Mouse (Mus musculus): ENCODE data around the gene Rnf145.
A peak's percentile ranks its signal among the peaks of the same experiment; 100 is the strongest.
"Not testable (repeated sequence)": the region's sequence is repeated elsewhere in the genome, so short reads cannot be mapped to it uniquely, and the experiment has no call there.

The Rnf145 gene

DNA sequence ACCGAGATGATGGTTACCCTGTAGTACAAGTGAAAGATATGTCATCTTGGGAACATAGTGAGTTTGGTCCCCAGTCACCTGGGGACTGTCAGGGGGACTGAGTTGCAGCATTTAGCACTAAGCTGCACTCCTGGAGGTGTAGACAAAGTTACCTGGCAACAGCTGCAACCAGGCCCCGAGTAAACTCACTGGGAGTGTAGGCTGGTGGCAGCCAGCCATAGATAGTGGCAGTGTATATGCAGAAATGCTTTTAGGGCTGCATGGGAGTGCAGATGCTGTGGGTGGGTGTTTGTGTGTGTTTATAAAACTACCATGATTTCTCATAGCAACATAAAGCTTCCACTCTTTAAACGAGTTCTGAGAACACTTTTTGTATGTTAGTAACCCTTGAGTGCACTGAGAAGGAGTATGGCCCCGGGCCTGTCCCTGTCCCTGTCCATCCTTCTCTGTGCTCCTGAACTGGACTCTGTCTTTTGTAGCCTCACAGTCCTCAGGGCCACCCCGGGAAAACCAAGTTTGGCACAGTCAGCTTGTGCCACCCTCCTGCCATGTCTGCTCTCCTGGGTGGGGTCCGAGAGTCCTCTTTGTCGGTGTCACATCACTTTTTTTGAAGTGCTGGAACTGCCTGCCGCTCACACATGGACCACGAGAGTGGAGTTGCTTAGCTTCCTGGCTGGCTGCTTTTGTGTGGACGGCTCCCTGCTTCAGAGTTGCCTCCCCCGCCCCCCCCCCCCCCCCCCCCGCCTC lies 43.8 kb downstream of the Rnf145 start:
- DNase-seq (ENCODE audit: low read depth, low spot score): no peak

DNA sequence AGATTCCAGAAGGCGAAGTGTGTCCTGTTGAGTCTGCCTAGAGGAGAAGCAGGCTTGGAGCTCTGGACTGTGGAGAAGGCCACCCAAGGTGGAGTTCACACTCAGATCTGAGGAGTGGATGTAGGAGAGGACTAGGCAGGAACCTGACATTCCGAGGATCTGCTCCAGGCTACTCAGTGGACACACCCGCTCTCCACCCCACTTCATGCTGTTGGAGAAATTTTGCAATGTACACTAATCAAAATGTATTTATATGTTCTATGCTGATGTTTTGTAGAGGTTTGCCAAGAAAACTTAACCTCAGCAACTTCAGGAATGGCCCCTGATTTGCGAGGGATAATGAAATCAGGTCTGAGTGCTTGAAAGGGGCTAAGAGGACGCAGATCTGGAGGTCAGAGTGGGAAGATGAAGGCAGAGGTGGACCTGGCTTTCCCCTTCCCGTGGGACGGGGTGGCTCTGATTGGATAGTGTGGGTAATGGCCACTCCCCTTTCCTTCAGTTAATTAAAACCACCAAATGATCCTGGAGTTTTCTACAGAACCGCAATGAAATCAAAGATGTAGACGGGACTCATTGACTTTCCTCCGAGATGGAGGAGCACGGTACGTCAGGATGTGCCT lies 45.6 kb downstream of the Rnf145 start:
- DNase-seq (ENCODE audit: low read depth, low spot score): no peak

DNA sequence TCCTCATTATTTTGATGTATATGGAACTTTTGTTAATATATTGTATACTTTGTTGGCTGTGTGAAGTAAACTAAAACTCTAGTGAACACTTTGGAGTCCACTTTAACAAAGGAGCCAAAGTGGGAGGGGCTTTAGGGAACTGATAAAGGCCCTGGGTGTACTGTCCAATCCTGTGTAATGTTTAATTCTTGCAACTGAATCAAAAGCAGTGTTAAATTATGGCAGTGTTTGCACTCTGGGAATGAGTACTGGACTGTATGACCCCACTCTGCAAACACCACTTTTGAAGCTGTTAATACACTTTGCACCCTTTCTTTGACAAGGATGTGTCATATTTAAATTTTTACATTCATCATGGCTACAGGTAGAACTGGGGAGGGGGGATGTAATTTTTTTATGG lies 46.2 kb downstream of the Rnf145 start:
- DNase-seq (ENCODE audit: low read depth, low spot score): no peak

DNA sequence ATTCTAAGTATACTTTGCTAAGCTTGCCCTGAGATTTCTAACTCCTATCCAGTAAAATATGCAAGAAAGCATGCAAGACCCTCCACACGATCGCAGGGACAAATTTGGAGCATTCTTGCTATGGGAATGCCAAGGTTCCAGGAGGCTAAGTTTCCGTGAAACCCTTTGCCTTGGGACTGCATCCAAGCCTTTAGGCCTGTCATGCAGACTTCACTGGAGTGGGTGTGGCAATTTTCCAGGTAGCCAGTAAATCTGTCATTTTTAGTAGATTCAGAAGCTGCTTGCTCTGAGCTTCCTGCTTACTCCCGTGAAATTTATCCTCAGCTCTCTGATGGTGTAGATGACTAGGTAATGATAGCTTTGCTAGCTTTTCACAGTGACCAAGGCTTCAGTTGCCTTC lies 51.6 kb downstream of the Rnf145 start:
- DNase-seq (ENCODE audit: low read depth, low spot score): not testable (repeated sequence)

DNA sequence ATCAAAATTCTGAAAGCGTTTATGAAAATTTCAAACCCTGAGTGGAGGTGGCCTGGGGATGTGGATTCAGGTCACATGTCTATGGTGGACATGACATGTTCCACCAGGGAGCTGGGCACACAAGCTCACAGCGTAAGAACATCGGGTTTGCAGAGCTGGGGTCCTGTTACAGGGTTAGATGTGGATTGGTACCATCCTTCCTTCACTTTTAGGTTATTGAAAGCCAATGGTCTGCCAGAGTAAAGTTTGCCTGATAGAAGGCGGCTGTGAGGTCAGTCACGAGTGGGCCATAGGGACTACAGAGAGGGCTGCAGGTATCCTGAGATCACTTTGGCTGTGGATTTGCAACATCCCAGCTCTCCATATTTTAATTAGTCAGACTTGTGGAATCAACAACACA lies 54.0 kb downstream of the Rnf145 start:
- no peak for DNase-seq (ENCODE audit: low read depth, low spot score)

DNA sequence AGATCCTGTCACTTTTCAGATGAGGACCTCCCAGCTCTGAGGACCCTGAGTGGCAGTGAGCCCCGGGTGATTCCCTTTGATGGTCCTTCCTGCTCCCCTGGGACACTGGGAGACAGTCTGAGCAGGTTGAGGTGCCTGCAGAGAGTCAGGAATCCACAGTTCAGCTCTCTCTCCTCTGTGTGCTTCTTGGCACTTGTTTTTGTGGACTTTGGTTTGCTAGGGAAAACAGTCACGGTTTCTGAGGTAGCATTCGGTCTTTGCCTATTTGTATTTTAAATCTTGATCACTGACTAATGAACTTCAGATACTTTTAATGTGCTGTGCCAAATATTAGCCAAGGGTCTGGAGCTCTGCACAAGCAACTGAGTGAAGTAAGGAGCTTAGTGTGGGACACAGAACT lies 54.6 kb downstream of the Rnf145 start:
- DNase-seq (ENCODE audit: low read depth, low spot score): no peak

DNA sequence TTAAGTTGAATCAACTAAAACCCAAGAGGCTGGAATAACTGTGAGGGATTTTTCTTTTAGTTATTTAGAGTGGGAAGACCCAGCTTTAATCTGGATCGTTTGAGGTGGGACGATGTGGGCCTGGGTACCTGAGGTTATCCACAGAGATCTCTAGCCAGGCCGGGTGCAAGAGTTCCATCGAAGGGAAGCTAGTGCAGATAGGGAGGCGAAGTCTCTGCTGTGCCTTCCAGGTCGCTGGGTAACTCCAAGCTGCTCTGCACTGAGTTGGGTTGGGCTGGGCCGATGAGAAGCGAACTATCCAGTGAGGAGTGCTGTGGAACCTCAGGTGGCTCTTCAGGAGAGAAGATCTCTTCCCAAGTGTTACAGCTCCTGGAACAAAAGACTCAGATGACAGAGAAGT lies 55.6 kb downstream of the Rnf145 start:
- no peak for DNase-seq (ENCODE audit: low read depth, low spot score)

DNA sequence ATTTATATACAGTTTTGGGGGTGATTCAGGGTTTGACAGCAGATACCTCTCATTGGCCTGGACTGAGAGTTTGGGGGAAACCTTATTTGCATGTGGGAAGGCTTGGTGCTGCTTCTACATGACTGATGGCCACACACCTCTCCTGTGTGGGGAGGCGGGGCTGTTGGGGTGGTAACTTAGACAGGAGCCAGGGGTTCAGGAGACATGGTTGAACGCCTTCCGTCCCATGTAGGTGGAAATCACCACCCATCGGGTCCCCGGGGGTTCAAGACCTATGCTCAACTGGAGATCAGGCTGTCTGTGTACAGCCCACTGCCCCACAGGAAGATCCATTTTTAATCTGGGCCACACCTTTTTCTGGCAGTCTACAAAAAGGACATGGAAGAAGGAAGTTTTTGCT lies 56.1 kb downstream of the Rnf145 start:
- DNase-seq (ENCODE audit: low read depth, low spot score): peak; percentile 22

DNA sequence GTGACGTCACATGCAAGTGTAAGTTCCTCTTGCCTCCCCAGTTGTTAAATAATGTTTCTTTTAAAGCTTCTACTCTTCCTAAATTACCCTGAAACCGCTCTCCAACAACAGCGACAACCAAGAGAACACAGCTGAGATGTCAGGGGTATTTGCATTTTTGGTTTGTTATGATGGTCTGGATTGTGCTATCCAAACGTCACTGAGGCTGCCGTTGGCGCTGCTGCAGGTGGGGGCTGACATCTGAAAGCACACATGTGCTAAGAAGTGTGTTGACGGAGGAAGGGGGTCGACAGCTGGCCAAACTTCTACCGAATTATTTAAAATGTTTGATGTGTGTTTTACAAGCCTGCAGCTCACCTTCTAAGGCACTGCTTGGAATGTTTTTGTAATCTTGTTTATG lies 59.1 kb downstream of the Rnf145 start:
- no peak for DNase-seq (ENCODE audit: low read depth, low spot score)

DNA sequence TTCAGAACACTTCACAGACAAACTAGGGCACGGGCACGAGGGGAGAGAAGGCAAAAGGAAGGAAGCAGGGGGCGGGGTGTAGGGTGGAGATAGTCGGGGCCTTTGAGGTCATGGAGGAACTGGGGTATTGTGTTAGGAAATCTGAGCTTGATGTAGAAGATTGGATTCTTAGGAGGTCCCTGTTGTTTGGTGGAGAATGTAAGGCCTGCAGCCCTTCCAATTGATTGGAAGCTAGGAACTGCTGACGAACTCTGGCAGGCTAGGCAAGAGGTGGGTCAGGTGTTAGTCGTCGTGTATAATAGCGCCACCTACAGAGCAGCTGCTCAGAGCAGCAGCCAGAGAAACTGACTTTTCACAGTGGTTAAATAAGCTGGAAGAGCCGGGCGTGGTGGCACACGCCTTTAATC lies 62.5 kb downstream of the Rnf145 start:
- peak; percentile 41 for DNase-seq (ENCODE audit: low read depth, low spot score)

DNA sequence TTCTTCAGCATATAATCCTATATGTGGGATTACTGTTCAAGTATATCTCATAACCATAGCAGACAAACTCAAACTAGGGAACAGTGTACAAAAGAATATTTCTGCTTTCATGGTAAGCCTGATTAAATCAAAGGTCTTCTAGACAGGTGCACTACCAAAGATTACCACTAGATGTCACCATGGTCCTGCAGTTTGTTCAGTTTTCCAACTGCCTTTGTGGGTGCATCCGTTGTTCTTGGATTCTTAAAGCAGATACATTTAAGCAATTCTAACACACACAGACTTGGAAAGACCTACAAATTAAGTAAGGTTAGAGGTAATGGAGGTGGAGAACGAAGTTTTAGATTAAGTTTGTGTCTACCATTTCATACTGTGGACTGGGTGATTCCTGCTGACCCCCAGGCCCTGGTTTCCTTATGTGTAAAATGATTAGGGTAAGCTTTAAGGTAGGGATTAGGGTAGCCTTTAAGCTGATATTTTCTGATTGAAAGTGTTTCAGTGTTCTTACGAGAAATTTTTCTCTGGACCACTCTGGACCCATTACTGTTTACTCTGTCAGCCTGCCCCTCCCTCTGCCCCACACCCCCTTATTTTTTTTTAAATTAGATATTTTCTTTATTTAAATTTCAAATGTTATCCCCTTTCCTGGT lies 67.4 kb downstream of the Rnf145 start:
- DNase-seq (ENCODE audit: low read depth, low spot score): peak; percentile 68

DNA sequence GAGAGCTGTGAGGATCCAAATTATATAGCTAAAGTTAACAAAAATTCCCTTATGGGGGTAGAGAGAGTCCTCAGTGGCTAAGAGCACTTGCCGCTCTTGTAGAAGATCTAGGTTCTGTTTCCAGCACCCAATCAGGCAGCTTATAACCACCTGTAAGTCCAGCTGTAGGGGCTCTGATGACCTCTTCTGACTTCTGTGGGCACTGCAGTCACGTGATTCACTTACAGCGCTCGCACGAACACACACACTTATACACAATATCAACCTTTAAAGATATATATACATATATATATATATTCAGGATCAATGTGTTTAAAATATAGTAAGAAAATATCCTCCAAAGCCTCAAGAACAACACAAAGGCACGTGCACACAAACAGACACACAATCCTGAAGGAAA lies 74.3 kb downstream of the Rnf145 start:
- DNase-seq (ENCODE audit: low read depth, low spot score): no peak

DNA sequence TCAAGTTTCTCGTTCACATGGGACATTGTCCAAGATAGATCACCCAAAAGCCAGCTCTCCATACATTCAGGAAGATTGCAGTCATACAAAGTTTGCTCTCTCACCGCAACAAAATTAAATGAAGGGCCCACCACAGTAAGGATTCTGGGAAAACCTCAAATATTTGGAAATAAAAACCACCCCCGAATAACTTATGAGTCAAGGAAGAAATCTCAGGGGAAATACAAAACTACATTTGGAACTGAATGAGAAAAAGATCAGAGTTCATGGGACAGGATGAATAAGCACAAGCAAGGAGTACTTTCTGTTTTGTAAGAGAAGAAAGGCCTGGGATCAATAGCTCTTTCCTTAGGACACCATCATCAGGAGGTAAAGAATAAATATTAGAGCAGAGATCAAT lies 76.0 kb downstream of the Rnf145 start:
- no peak for DNase-seq (ENCODE audit: low read depth, low spot score)

DNA sequence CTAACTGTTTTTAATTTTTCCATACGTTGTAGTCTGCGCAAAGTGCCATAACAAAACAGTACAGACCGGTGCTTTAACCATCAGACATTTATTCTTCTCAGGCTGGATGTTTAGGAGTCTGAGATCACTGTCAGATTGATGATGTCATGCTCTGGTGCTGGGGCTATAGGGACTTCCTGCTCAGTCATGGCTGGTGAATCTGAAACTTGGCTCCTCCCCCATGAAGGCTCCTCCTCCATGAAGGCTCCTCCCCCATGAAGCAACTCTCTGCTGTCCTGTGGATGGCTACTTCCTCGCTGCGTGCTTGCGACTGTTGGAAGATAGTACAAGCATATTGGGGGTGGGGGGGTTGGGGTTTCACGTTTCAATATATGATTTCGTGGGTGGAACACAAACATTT lies 88.1 kb downstream of the Rnf145 start:
- no peak for DNase-seq (ENCODE audit: low read depth, low spot score)

DNA sequence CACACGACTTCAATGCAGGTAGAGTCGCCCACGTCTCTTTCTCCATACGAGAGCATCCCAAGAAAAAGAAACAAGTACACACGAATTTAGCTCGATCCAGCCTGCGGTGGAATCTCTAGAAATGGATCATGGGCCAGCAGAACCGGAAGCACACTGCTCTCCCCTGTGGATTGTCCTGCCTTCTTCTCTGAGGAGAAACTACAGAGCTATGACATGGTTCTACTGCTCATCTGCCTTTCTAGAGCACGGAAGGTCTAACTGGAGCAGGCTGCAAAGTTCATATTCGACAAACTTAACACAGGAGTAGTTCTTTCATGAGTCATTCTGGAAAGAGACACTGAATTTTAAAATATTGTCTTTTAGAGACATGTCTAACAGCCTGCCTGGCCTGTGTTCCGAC lies 89.9 kb downstream of the Rnf145 start:
- DNase-seq (ENCODE audit: low read depth, low spot score): no peak

DNA sequence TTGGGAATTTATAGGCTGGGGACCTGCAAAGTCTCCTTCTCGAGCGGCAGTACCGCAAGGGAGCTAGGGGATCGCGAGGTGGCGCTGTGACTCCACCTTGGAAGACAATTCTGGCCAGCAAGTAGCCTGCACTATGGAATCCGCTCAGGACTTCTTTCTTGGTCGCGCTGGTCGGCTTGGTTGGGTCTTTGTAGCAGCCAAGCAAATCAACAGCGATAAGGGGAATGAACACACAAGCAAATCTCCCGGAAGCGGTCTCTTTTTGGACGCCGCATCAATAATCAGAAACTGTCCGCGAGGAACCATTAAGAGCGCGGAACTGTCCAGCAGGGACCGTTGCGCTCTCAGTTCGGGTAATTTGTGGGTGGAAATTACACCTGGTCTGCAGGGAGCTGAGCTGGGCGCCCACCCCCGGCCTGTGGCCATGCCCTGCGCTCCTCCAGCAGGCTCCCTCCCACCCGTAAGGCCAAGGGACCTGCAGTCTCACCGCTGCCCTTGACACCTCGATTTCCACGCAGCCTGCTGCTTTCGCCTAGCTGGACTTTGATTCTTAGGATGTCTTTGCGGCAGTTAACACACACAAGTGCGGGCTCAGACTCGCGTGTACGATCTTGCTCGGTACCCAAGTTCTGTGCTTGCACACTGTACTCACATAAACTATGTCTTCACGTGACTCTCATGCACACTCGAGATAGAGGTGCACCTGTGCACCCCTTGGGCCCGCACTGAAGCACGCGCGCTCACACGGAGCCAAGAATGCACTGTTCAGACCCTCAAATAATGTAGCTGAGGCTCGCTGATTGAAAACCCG lies 92.4 kb downstream of the Rnf145 start:
- DNase-seq (ENCODE audit: low read depth, low spot score): peak; percentile 78

DNA sequence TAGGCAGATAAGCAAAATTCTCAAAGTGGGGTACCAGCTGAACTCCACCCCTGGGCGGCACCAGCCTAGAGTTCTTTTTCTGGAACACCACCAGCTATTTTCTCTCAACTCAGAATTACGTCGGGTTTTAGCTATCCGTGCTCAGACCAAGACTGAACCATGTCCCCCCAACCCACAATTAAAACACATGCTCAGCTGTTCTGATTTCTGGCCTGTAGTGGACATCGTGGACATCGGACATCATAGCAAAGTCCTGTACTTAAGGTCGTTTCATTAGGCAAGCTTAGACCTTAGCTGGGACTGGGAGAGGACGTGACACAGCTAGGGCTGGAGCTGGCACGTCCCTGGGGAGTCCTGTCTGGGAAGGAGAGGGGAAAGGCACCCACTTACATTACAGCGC lies 93.4 kb downstream of the Rnf145 start:
- no peak for DNase-seq (ENCODE audit: low read depth, low spot score)

DNA sequence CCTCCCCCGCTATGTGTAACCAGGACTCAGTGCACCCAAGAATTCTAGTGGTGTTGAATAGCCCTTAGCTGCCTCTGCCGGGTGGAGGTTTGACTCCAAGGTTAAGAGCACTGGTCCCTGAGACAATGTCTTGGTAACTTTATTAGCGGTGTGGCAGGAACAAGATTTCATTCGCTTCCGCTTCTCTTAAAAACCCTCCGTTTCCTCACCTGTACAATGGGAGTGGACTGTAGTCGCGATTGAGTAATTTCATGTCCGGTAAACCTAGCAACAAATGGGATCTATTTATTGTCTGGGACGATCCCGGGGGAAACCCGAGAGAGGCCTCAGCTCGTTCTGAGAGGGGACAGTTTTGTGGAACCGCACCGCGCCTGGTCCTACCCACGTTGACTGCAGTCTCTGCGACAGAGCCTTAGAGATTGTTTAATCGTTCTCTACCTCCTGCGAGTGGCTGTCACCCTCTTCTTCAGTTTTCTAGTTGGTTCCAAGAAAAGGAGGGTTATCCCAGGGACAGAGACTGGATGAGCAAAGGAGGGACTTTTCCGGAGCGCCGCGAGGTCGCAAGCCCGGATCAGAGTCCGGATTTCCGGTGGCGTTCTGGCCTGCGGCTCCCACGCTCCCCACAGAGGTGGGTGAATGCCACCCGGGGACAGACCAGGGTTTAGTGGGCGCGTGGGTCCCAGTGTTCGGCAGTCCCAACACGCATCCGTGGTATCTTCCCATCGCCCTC lies 94.1 kb downstream of the Rnf145 start:
- no peak for DNase-seq (ENCODE audit: low read depth, low spot score)

DNA sequence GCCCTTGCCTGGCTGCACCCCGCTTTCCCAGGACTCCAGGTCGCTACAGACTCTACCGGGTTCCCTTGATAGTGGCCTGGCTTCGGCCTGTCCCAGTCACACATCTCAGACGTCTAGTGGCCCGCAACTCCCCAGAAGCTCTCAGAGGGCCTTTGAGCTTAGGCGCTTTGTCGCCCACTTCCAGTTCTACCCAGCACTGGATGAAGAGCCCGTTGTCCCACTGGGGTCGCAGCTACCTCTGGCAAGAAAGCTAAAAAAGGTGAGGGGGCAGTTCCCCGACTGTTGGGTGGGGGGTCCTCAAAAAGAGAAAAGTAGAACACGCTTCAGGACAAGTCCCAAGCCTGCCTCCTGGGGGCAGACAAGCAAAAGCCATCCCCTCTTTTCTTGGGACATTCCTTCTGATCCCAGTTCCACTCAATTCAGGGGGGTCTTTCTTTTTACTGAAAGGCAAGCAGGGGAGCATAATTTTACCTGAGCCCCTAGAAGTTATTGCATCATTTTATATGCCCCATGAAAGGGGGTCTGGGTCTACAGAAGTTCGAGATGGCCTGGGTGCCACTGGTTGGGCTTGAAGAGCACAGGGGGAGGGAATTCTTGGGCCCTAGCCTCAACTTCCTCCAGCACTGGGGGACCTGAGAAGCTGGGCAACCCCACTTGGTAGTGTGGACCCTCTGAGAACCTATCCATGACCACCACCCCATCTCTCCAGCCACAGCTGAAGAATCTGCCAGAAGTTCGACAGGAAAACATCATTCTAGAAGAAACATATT lies 94.8 kb downstream of the Rnf145 start:
- DNase-seq (ENCODE audit: low read depth, low spot score): no peak

Measured in skeletal muscle tissue, adult 2 months (tissue).